In the genomic region with DNA sequence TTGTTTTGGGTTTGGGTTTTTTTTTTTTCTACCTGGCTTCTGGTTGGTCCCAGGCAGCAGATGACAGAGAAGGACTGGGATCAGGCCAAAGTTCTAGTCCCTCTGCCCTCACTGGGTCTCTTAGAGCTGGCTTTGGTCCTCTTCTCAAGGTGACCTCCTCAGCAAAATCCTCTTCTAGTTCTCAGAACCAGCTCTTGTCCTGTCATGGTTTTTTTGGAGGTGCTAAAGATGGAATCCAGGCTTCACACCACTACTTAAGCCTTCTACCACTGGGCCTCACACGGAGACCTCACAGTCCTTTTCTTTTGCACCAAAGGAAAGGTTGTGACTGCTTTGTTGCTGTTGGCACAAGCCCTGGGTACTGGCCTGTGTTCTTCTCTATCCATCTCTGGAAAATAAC, we compare ENCODE assay signal across 17 mouse cellular contexts.
"Had no signal": no experiment of that assay in that cellular context is flagged by ENCODE, and none has a peak within 500 bp of the region (broad histone marks: within the 10 kb centered on the region; RNA-seq: fewer than 3 reads in every experiment).

No protein-coding gene starts in this region.

- H3K36me3 ChIP-seq: limb, embryonic 12.5 days; liver, embryonic 13.5 days; lung, embryonic 15.5 days; midbrain, embryonic 15.5 days; neural tube, embryonic 12.5 days had no signal

- H3K9me3 ChIP-seq: limb, embryonic 12.5 days; liver, embryonic 13.5 days; lung, embryonic 15.5 days; megakaryocyte, embryonic 14.5 days; midbrain, embryonic 15.5 days; neural tube, embryonic 12.5 days had no signal

- H3K27ac ChIP-seq: limb, embryonic 12.5 days; liver, embryonic 13.5 days; lung, embryonic 15.5 days; macrophage; midbrain, embryonic 15.5 days; neural tube, embryonic 12.5 days; stomach, postnatal 0 days had no signal

- ATAC-seq: liver, postnatal 0 days; midbrain, embryonic 15.5 days had no signal

- DNase-seq: kidney, postnatal 10 days; kidney, postnatal 4 days; layer of hippocampus, adult 9-11 months; layer of hippocampus, postnatal 36 days; liver; liver, embryonic 13.5 days; liver, postnatal 0 days; lung, postnatal 14 days; thymus, postnatal 14 days had no signal

- H3K4me2 ChIP-seq: limb, embryonic 12.5 days; liver, embryonic 13.5 days; lung, embryonic 15.5 days; midbrain, embryonic 11.5 days; midbrain, embryonic 15.5 days; neural tube, embryonic 12.5 days had no signal

- H3K4me3 ChIP-seq: limb, embryonic 12.5 days; liver, embryonic 13.5 days; lung, embryonic 15.5 days; megakaryocyte, embryonic 14.5 days; midbrain, embryonic 15.5 days; neural tube, embryonic 12.5 days had no signal

- H3K9ac ChIP-seq: limb, embryonic 12.5 days; liver, embryonic 13.5 days; liver, postnatal 0 days; lung, embryonic 15.5 days; midbrain, embryonic 15.5 days; neural tube, embryonic 12.5 days had no signal

- H3K27me3 ChIP-seq: limb, embryonic 12.5 days; liver, embryonic 13.5 days; lung, embryonic 15.5 days; midbrain, embryonic 15.5 days; neural tube, embryonic 12.5 days had no signal
